Mouse (Mus musculus) heart, embryonic 11.5 days (tissue): Measurements from ENCODE around the gene Srrm1. TPM values are rescaled to one million over a fixed set of nuclear protein-coding genes. Genes with fewer than 3 reads are reported as not detected.
A peak's percentile ranks its signal among the peaks of the same experiment; 100 is the strongest.

Source experiments
- ATAC-seq: fragments of 200-750 bp; cut with Nextera tagmentation; replicated peaks from 2 replicates; pipeline ENCODE4 v1.8.0; 2017; ENCODE audit warnings: moderate library complexity; ENCODE audit not compliant: insufficient number of reproducible peaks, low FRiP score, low TSS enrichment
- H3K27ac ChIP-seq: fragments of 300-500 bp; sonication (generic); 2 replicates; pipeline ENCODE4 v1.5.1; 2014; ENCODE audit warnings: mild to moderate bottlenecking, low read depth, low read length
- H3K27me3 ChIP-seq: fragments of 300-500 bp; sonication (generic); 2 replicates; pipeline ENCODE4 v1.6.1; 2014; ENCODE audit warnings: mild to moderate bottlenecking, low read length, mixed read lengths; ENCODE audit not compliant: control insufficient read depth, insufficient read depth
- H3K36me3 ChIP-seq: fragments of 300-500 bp; sonication (generic); 2 replicates; pipeline ENCODE4 v1.6.1; 2014; ENCODE audit warnings: mild to moderate bottlenecking, low read length, moderate library complexity, mixed read lengths; ENCODE audit not compliant: control insufficient read depth, insufficient read depth
- H3K4me1 ChIP-seq: fragments of 300-500 bp; sonication (generic); 2 replicates; pipeline ENCODE4 v1.6.1; 2014; ENCODE audit warnings: low read length; ENCODE audit not compliant: control insufficient read depth, insufficient read depth
- H3K4me2 ChIP-seq: fragments of 300-500 bp; sonication (generic); 2 replicates; pipeline ENCODE4 v1.6.1; 2014; ENCODE audit warnings: mild to moderate bottlenecking, moderate library complexity
- H3K4me3 ChIP-seq: fragments of 300-500 bp; sonication (generic); 2 replicates; pipeline ENCODE4 v1.5.1; 2014; ENCODE audit warnings: low read depth, low read length
- H3K9ac ChIP-seq: fragments of 300-500 bp; sonication (generic); 2 replicates; pipeline ENCODE4 v1.6.1; 2014; ENCODE audit warnings: mild to moderate bottlenecking, low read depth, low read length, moderate library complexity
- H3K9me3 ChIP-seq: fragments of 300-500 bp; sonication (generic); replicated peaks from 2 replicates; pipeline ENCODE4 v1.6.1; 2016; ENCODE audit warnings: low read length; ENCODE audit not compliant: control insufficient read depth
- WGBS: fragments of 180-500 bp; shearing (Covaris S2); extraction: QIAGEN DNeasy Blood & Tissue Kit; methylation state at CpG from one replicate; pipeline ENCODE4 v1.1.7; 2014; ENCODE audit not compliant: insufficient replicate concordance; 5-methylcytosine and 5-hydroxymethylcytosine counted together
- polyA plus RNA-seq: library from polyadenylated mRNA; unstranded; fragments of >200 nt; fragmentation: Nextera tagmentation; extraction: Ambion mirVana; gene quantifications from 2 replicates; pipeline ENCODE4 v1.2.1, GENCODE M21; 2014

Gene Srrm1
- polyA plus RNA-seq, 1 experiment from 2014 or later, result 183 TPM

DNA sequence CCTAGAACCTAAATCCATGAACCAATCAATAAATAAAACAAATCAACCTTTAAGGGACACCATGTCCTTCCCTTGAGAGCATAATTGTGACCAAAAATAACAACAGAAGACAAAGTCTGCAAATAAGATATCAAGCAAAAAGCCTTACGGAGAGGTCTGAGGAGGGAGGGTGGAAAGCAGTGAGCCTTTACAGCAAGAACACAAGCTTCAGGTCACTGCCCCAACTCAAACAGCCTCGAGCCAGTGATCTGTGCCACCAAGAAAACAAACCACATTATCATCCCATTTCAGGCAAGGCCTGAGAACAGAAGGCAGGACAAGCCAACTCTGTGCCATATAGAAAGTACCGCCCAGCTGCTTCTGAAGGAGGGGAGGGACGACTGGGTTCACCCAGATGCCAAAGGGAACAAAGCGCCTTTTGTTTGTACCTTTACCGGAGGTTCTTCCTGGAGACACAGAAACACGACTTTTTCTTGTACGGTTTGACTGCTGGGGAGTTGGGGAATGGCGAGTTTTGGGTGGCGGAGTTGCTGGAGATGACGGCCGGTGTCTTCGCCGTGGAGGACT, 15.7 kb downstream of the Srrm1 start:
- Histone ChIP-seq H3K4me3 (no peak overlapping the region), H3K27me3 (no peaks in the 10 kb centered on the region), H3K4me1 (no peaks in the 10 kb centered on the region), H3K36me3 (peaks cover 52% of the 10 kb centered on the region), H3K27ac (no peak overlapping the region), H3K9ac (no peak overlapping the region), H3K9me3 (no peaks in the 10 kb centered on the region), H3K4me2 (no peak overlapping the region)
- 79% methylated on average over 14 of the region's 14 CpGs for WGBS
- ATAC-seq, result no peak

- Histone ChIP-seq H3K27ac (no peak overlapping the region), H3K4me2 (no peak overlapping the region)
- WGBS, result 91% methylated on average over 3 of the region's 3 CpGs
Measured at GRCm38 (mm10) chr4:135336023-135336357, 17.1 kb downstream of the Srrm1 start.

DNA sequence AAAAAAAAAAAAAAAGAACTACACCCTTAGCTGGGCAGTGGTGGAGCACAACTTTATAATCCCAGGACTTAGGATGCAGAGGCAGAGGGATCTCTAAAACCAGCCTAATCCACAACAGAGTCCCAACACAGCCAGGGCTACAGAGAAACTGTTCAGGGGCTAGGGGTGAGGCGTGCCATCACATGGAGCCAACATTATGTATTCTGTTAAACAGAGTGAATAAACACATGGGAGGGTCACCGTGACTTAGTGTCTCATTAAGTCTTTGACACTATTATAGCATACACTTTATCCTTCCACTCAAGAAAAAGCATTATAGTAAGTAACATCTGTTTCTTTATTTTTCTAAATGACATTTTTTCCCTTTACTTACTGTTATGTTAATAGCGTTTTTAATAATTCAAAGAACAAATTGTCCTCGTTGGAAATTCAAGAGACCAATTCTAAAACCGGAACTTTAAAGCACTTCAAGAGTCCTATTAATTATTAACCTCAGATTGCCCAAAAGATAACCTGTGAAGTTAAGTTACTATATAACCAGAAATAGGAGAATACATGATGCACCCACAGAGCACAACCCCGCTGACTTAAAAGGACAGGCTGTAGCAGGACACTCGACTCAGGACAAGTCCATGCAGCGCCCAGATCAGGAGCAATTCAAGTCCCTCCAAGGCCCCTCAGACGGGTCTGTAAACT, 17.6 kb downstream of the Srrm1 start:
- no peak for ATAC-seq
- Histone ChIP-seq H3K27ac (no peak overlapping the region), H3K9ac (no peak overlapping the region), H3K4me1 (no peaks in the 10 kb centered on the region), H3K36me3 (peaks cover 58% of the 10 kb centered on the region), H3K4me3 (no peak overlapping the region), H3K4me2 (no peak overlapping the region), H3K9me3 (no peaks in the 10 kb centered on the region), H3K27me3 (no peaks in the 10 kb centered on the region)
- 96% methylated on average over 9 of the region's 9 CpGs for WGBS

More at GRCm38 (mm10) chr4:135336023-135336357, 17.1 kb downstream of the Srrm1 start:
- H3K9ac ChIP-seq, result no peak overlapping the region
- H3K4me3 ChIP-seq, result no peak overlapping the region
- H3K36me3 ChIP-seq, result peaks cover 56% of the 10 kb centered on the region
- no peak for ATAC-seq
- H3K27me3 ChIP-seq, result no peaks in the 10 kb centered on the region
- H3K4me1 ChIP-seq, result no peaks in the 10 kb centered on the region
- no peaks in the 10 kb centered on the region for H3K9me3 ChIP-seq

DNA sequence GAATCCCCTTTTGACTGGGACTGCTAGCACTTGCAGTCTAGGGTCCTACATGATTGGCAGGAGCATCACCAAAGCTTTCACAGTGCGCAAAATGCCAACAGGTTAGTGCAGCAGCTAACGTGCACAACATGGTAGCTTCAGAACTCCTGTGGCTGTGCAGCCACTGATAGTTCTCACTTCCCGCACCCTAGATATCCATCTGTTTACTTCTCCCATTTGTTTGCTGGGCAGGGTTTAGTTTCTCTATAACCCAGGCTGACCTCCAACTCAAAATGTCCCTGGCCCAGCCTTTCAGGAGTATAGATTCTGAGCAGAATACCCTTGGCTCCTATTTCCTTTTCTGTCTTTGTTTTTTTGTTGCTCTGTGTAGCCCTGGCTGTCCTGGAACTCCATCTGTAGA, 26.7 kb downstream of the Srrm1 start:
- Histone ChIP-seq H3K36me3 (peaks cover 46% of the 10 kb centered on the region), H3K4me3 (no peak overlapping the region), H3K4me2 (no peak overlapping the region), H3K9ac (no peak overlapping the region), H3K27me3 (no peaks in the 10 kb centered on the region), H3K27ac (no peak overlapping the region), H3K9me3 (no peaks in the 10 kb centered on the region), H3K4me1 (no peaks in the 10 kb centered on the region)
- ATAC-seq, result no peak
- WGBS, result 91% methylated on average over 3 of the region's 3 CpGs

DNA sequence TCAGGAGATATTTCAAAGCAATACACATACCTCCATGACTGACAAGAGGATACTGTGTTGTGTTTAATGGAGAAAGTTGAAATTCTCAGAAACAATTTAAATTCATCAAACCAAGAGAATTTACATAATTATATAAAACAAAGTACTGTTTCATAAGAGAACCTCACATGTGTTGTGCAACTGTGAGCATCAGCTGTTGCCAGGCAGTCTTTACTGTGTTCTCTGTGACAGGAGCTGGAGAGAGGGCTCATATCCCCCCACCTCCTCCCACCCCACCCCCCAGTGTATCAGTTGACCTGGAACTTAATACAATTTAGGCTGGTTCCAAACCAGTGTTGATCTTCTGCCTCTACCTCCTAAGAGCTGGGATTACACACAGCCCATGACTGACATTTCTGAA, 27.1 kb downstream of the Srrm1 start:
- H3K27me3 ChIP-seq, result no peaks in the 10 kb centered on the region
- peaks cover 45% of the 10 kb centered on the region for H3K36me3 ChIP-seq
- H3K4me2 ChIP-seq, result no peak overlapping the region
- H3K9me3 ChIP-seq, result no peaks in the 10 kb centered on the region
- ATAC-seq, result no peak
- H3K27ac ChIP-seq, result no peak overlapping the region
- H3K4me1 ChIP-seq, result no peaks in the 10 kb centered on the region
- H3K4me3 ChIP-seq, result no peak overlapping the region
- no peak overlapping the region for H3K9ac ChIP-seq

DNA sequence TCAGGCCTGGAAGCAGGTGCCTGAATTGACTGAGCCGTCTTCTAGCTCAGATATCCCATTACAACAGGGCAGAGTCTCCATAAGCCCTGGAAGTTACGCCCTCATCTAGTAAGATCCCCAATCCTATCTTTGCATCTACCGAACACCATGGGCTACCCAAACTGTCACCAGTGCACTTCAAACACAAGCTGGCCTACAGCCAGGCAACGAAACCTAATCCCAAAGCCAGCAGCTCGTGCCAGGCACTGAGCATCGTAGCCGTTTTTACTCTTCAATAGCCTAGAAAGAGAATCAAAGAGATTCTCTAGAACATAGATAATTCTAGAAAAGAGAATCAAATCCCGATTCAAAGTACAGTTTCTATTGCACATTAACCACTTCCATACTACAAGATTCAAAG, 30.1 kb downstream of the Srrm1 start:
- peaks cover 41% of the 10 kb centered on the region for H3K36me3 ChIP-seq
- no peak overlapping the region for H3K27ac ChIP-seq
- H3K27me3 ChIP-seq, result no peaks in the 10 kb centered on the region
- H3K9me3 ChIP-seq, result no peaks in the 10 kb centered on the region
- H3K4me2 ChIP-seq, result no peak overlapping the region
- no peak overlapping the region for H3K9ac ChIP-seq
- no peaks in the 10 kb centered on the region for H3K4me1 ChIP-seq
- WGBS, result 88% methylated on average over 8 of the region's 8 CpGs
- H3K4me3 ChIP-seq, result no peak overlapping the region
- no peak for ATAC-seq

- peaks cover 13% of the 10 kb centered on the region for H3K4me1 ChIP-seq
- WGBS, result 28% methylated on average over 2 of the region's 2 CpGs
- no peak overlapping the region for H3K9ac ChIP-seq
- peaks cover 31% of the 10 kb centered on the region for H3K36me3 ChIP-seq
- no peak overlapping the region for H3K4me2 ChIP-seq
- no peak; the same call in 1 of the 2 replicates for ATAC-seq
- H3K27ac ChIP-seq, result no peak overlapping the region
- no peaks in the 10 kb centered on the region for H3K27me3 ChIP-seq
- peaks cover 5% of the 10 kb centered on the region; the same call in 1 of the 2 replicates for H3K9me3 ChIP-seq
- H3K4me3 ChIP-seq, result no peak overlapping the region
Measured at GRCm38 (mm10) chr4:135317966-135318365, 35.2 kb downstream of the Srrm1 start.

GRCm38 (mm10) chr4:135317539-135317938, 35.6 kb downstream of the Srrm1 start:
- Histone ChIP-seq H3K4me2 (no peak overlapping the region), H3K4me1 (peaks cover 17% of the 10 kb centered on the region), H3K27ac (no peak overlapping the region), H3K9ac (no peak overlapping the region), H3K27me3 (no peaks in the 10 kb centered on the region), H3K9me3 (peaks cover 5% of the 10 kb centered on the region; the same call in 1 of the 2 replicates), H3K4me3 (no peak overlapping the region), H3K36me3 (peaks cover 28% of the 10 kb centered on the region)
- WGBS, result 84% methylated on average over 4 of the region's 4 CpGs
- no peak for ATAC-seq

- peaks cover 5% of the 10 kb centered on the region; the same call in 1 of the 2 replicates for H3K9me3 ChIP-seq
- no peak for ATAC-seq
- H3K36me3 ChIP-seq, result peaks cover 16% of the 10 kb centered on the region
- H3K4me3 ChIP-seq, result no peak overlapping the region
- peaks cover 23% of the 10 kb centered on the region for H3K4me1 ChIP-seq
- 94% methylated on average over 9 of the region's 9 CpGs for WGBS
- no peaks in the 10 kb centered on the region for H3K27me3 ChIP-seq
- H3K4me2 ChIP-seq, result no peak overlapping the region
- no peak overlapping the region for H3K9ac ChIP-seq
- peak overlapping the region; percentile 95; the same call in 1 of the 2 replicates for H3K27ac ChIP-seq
Measured at GRCm38 (mm10) chr4:135315287-135315686, 37.8 kb downstream of the Srrm1 start.
